27 mouse cellular contexts compared by ENCODE assay signal in genomic region chr12:97483559-97483958, GRCm38 (mm10).
DNase-seq lines count a peak whose midpoint lies in the region; ATAC-seq lines count a peak whose summit lies in the region.
"Had no signal": no experiment of that assay in that cellular context is flagged by ENCODE, and none has a peak within 500 bp of the region (broad histone marks: within the 10 kb centered on the region; RNA-seq: fewer than 3 reads in every experiment).

No protein-coding gene starts in this region.

- no peak overlapping the region for H3K4me3 ChIP-seq in embryonic facial prominence, embryonic 11.5 days (ENCODE audit: low read depth, low read length)
- no peak overlapping the region for H3K4me3 ChIP-seq in embryonic facial prominence, embryonic 10.5 days
- H3K4me3 ChIP-seq in midbrain, embryonic 16.5 days (ENCODE audit: low read depth, low read length), result no peak overlapping the region
- no peak overlapping the region for H3K4me3 ChIP-seq in midbrain, embryonic 13.5 days (replicated peaks)
- H3K4me3 ChIP-seq in kidney, embryonic 14.5 days (ENCODE audit: low read length), result no peak overlapping the region
- H3K4me3 ChIP-seq: embryonic facial prominence, embryonic 13.5 days; heart, adult 2 months; heart, embryonic 10.5 days; heart, embryonic 13.5 days had no signal

- no peak overlapping the region for H3K27ac ChIP-seq in embryonic facial prominence, embryonic 11.5 days (replicated peaks; ENCODE audit: low read depth, low read length)
- H3K27ac ChIP-seq in embryonic facial prominence, embryonic 10.5 days (replicated peaks), result no peak overlapping the region
- H3K27ac ChIP-seq in midbrain, embryonic 16.5 days (ENCODE audit: low read length), result peak overlapping the region; percentile 17; the same call in 1 of the 2 replicates
- H3K27ac ChIP-seq in midbrain, embryonic 13.5 days, result no peak overlapping the region
- H3K27ac ChIP-seq in kidney, embryonic 14.5 days (ENCODE audit: low read depth, low read length), result no peak overlapping the region
- H3K27ac ChIP-seq: embryonic facial prominence, embryonic 13.5 days; heart, adult 2 months; heart, embryonic 10.5 days; heart, embryonic 13.5 days; hindbrain, embryonic 14.5 days; hindbrain, postnatal 0 days had no signal

- H3K4me1 ChIP-seq in embryonic facial prominence, embryonic 11.5 days (ENCODE audit: control insufficient read depth, insufficient read depth, low read length), result no peaks in the 10 kb centered on the region
- H3K4me1 ChIP-seq in embryonic facial prominence, embryonic 10.5 days, result no peaks in the 10 kb centered on the region
- H3K4me1 ChIP-seq in midbrain, embryonic 16.5 days (ENCODE audit: control insufficient read depth, insufficient read depth, low read length), result no peaks in the 10 kb centered on the region
- no peaks in the 10 kb centered on the region for H3K4me1 ChIP-seq in midbrain, embryonic 13.5 days (replicated peaks)
- H3K4me1 ChIP-seq in kidney, embryonic 14.5 days (ENCODE audit: control insufficient read depth, insufficient read depth, low read length), result no peaks in the 10 kb centered on the region
- H3K4me1 ChIP-seq: embryonic facial prominence, embryonic 13.5 days; heart, embryonic 10.5 days had no signal

- peak; percentile 19 for DNase-seq in embryonic facial prominence, embryonic 11.5 days (ENCODE audit: low spot score)
- no peak for DNase-seq in embryonic facial prominence, embryonic 10.5 days (ENCODE audit: low spot score)
- DNase-seq in frontal cortex, postnatal 25 days (ENCODE audit: low spot score in 2 of 2), result no peak
- peak; percentile 53 for DNase-seq in telencephalon, adult 2 months (ENCODE audit: low read depth, low spot score)
- DNase-seq: adrenal gland, adult 2 months; adrenal gland, postnatal 14 days; cerebellum, adult 18-20 months; cerebellum, adult 9-10 months; cerebellum, postnatal 14 days; forebrain, postnatal 0 days; gastrocnemius, postnatal 10 days; gastrocnemius, postnatal 36 days; heart, adult 2 months; heart, postnatal 14 days; heart, postnatal 4 days had no signal

- no peaks in the 10 kb centered on the region for H3K9me3 ChIP-seq in embryonic facial prominence, embryonic 11.5 days (replicated peaks; ENCODE audit: control insufficient read depth, low read length)
- no peaks in the 10 kb centered on the region for H3K9me3 ChIP-seq in embryonic facial prominence, embryonic 10.5 days
- no peaks in the 10 kb centered on the region for H3K9me3 ChIP-seq in midbrain, embryonic 16.5 days (replicated peaks; ENCODE audit: control insufficient read depth, low read length, poor library complexity, severe bottlenecking)
- H3K9me3 ChIP-seq in midbrain, embryonic 13.5 days, result no peaks in the 10 kb centered on the region
- H3K9me3 ChIP-seq in kidney, embryonic 14.5 days (ENCODE audit: control insufficient read depth, low read length), result no peaks in the 10 kb centered on the region
- H3K9me3 ChIP-seq: embryonic facial prominence, embryonic 13.5 days; heart, embryonic 10.5 days; heart, embryonic 13.5 days had no signal

- no peak overlapping the region for H3K9ac ChIP-seq in embryonic facial prominence, embryonic 11.5 days (replicated peaks; ENCODE audit: low read length)
- H3K9ac ChIP-seq in midbrain, embryonic 16.5 days (ENCODE audit: low read depth, low read length), result no peak overlapping the region
- no peak overlapping the region for H3K9ac ChIP-seq in midbrain, embryonic 13.5 days (replicated peaks)
- no peak overlapping the region for H3K9ac ChIP-seq in kidney, embryonic 14.5 days (ENCODE audit: low read depth, low read length)
- H3K9ac ChIP-seq: embryonic facial prominence, embryonic 13.5 days; forebrain, postnatal 0 days; heart, embryonic 13.5 days; hindbrain, embryonic 14.5 days had no signal

- no peak for ATAC-seq in embryonic facial prominence, embryonic 11.5 days (replicated peaks; ENCODE audit: insufficient number of reproducible peaks, low FRiP score, low TSS enrichment, low read depth)
- peak; percentile 98 for ATAC-seq in frontal cortex, adult (ENCODE audit: low TSS enrichment)
- ATAC-seq in midbrain, embryonic 16.5 days, result no peak
- no peak for ATAC-seq in midbrain, embryonic 13.5 days
- ATAC-seq in kidney, embryonic 14.5 days (ENCODE audit: low FRiP score, low TSS enrichment), result no peak
- ATAC-seq: forebrain, postnatal 0 days; hindbrain, postnatal 0 days; inflammation-experienced regulatory T-cells, adult 6 months; intestine, embryonic 16.5 days; Patski had no signal

- H3K27me3 ChIP-seq in embryonic facial prominence, embryonic 11.5 days (ENCODE audit: control insufficient read depth, insufficient read depth, low read length), result no peaks in the 10 kb centered on the region
- no peaks in the 10 kb centered on the region for H3K27me3 ChIP-seq in embryonic facial prominence, embryonic 10.5 days (replicated peaks; ENCODE audit: low read depth, poor library complexity, severe bottlenecking)
- H3K27me3 ChIP-seq in midbrain, embryonic 16.5 days (ENCODE audit: control insufficient read depth, insufficient read depth, low read depth, low read length), result no peaks in the 10 kb centered on the region
- H3K27me3 ChIP-seq in midbrain, embryonic 13.5 days, result no peaks in the 10 kb centered on the region
- no peaks in the 10 kb centered on the region for H3K27me3 ChIP-seq in kidney, embryonic 14.5 days (ENCODE audit: control insufficient read depth, insufficient read depth, low read length)
- H3K27me3 ChIP-seq: embryonic facial prominence, embryonic 13.5 days; heart, embryonic 13.5 days; Patski had no signal

- no peak overlapping the region for H3K4me2 ChIP-seq in embryonic facial prominence, embryonic 11.5 days (ENCODE audit: low read depth, low read length)
- H3K4me2 ChIP-seq in midbrain, embryonic 16.5 days (ENCODE audit: low read length), result no peak overlapping the region
- H3K4me2 ChIP-seq in midbrain, embryonic 13.5 days (replicated peaks), result no peak overlapping the region
- H3K4me2 ChIP-seq in kidney, embryonic 14.5 days (replicated peaks; ENCODE audit: low read depth, low read length), result no peak overlapping the region
- H3K4me2 ChIP-seq: embryonic facial prominence, embryonic 13.5 days; heart, embryonic 13.5 days; hindbrain, embryonic 14.5 days had no signal

- 56% methylated on average over 2 of the region's 2 CpGs for WGBS in embryonic facial prominence, embryonic 11.5 days
- 63% methylated on average over 2 of the region's 2 CpGs for WGBS in embryonic facial prominence, embryonic 10.5 days
- whole genome bisulfite sequencing in midbrain, embryonic 16.5 days, result 53% methylated on average over 2 of the region's 2 CpGs
- WGBS in midbrain, embryonic 13.5 days, result 42% methylated on average over 2 of the region's 2 CpGs
- 45% methylated on average over 2 of the region's 2 CpGs for WGBS in kidney, embryonic 14.5 days

- H3K36me3 ChIP-seq in embryonic facial prominence, embryonic 11.5 days (replicated peaks; ENCODE audit: control insufficient read depth, insufficient read depth, low read depth, low read length), result no peaks in the 10 kb centered on the region
- no peaks in the 10 kb centered on the region for H3K36me3 ChIP-seq in embryonic facial prominence, embryonic 10.5 days (replicated peaks)
- H3K36me3 ChIP-seq in midbrain, embryonic 16.5 days (ENCODE audit: control insufficient read depth, insufficient read depth, low read length), result no peaks in the 10 kb centered on the region
- H3K36me3 ChIP-seq in midbrain, embryonic 13.5 days, result no peaks in the 10 kb centered on the region
- H3K36me3 ChIP-seq in kidney, embryonic 14.5 days (ENCODE audit: control insufficient read depth, insufficient read depth, low read length), result no peaks in the 10 kb centered on the region
- H3K36me3 ChIP-seq: embryonic facial prominence, embryonic 13.5 days; heart, embryonic 10.5 days; heart, embryonic 13.5 days had no signal

Comparison
In these comparisons a context has a peak if more than half of its experiments do, and no peak if none do; other contexts are left out.
1. DNase-seq: peak in embryonic facial prominence, embryonic 11.5 days (single experiment) and telencephalon, adult 2 months (single experiment); none in embryonic facial prominence, embryonic 10.5 days (single experiment) and frontal cortex, postnatal 25 days (0 of 2).